Mouse (Mus musculus): ENCODE results near the gene Fdx1. TPM values are rescaled to one million over a fixed set of nuclear protein-coding genes. Genes with fewer than 3 reads are reported as not detected.

The Fdx1 gene
- total RNA-seq, 2 experiments from 2014 or later, result 100 to 123 TPM

- intact Hi-C loops (cut with DNase I), result no loop called here
- no peak for DNase-seq
Measured at GRCm38 (mm10) chr9:51966373-51966772, 3.0 kb upstream of the Fdx1 start.

DNA sequence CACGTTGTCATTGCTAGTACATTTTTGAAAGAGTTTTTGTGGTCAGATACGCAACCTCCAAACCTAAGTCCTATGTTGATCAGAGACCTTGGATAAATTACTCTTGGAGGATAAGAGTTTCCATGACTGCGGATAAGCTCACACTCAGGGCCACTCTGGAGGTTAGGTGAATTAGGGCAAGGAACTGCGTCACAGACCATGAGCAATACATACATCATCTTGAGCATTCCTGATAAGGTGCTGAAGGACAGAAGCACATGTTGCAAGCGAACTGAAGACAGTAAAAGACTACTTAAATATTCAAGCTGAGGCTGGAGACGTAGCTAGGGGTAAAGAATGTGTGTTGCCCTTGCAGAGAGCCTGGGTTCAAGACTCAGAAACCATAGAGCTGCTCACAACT lies 754 bp upstream of the Fdx1 start:
- no peak for DNase-seq
- intact Hi-C loops (cut with DNase I), result loop anchor here (5.0 kb wide), 1 partner anchor 83 kb away; the partner anchor contains the start of gene Rdx

GRCm38 (mm10) chr9:51961190-51961909 lies 2.0 kb downstream of the Fdx1 start:
- intact Hi-C loops (cut with DNase I), result loop anchor here (5.0 kb wide), 1 partner anchor 86 kb away; the partner anchor contains the start of gene Rdx
- no peak for DNase-seq

GRCm38 (mm10) chr9:51960331-51960730 lies 3.0 kb downstream of the Fdx1 start:
- DNase-seq, result no peak
- intact Hi-C loops (cut with DNase I), result loop anchor here (5.0 kb wide), 1 partner anchor 87 kb away; the partner anchor contains the start of gene Rdx

- intact Hi-C loops (cut with DNase I), result no loop called here
- no peak for DNase-seq
Measured at GRCm38 (mm10) chr9:51958981-51959380, 4.4 kb downstream of the Fdx1 start.

DNA sequence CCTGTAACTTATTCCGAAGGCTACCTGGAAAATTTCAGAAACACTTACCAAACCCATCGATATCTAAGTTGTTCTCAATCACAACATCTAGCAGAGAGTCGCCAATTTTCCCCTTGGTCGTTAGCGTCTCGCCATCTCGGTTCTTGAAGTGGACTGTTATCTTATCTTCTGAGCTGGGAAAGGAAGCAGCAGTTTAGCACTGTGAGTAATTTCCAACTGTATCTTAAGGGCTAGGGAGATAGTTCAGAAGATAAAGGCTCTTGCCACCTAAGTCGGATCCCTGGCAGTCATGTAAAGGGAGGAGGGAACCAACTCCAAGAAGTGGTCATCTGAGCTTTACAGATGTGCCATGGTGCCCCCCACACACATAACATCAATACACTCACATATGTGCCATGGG lies 6.3 kb downstream of the Fdx1 start:
- intact Hi-C loops (cut with DNase I), result no loop called here
- no peak for DNase-seq

DNA sequence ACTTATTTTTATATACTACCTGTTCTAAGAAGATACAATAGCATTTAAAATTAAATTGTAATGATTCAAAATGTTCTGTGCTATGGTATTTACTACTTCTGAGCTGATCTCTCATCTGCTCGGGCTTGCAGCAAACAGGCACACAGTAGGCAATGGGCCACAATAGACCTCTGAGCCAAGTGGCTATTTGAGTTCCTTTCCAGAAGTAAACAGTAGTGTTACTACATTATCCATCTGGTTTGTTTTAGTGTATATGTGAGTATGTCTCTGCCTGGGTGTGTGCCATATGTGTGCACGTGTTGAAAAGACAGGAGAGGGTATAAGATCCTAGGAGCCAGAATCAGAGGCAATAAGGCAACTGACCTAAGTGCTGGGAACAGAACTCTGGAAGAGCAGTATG lies 6.9 kb downstream of the Fdx1 start:
- intact Hi-C loops (cut with DNase I), result no loop called here
- no peak for DNase-seq

GRCm38 (mm10) chr9:51951337-51951736 lies 12.0 kb downstream of the Fdx1 start:
- intact Hi-C loops (cut with DNase I), result loop anchor here (5.0 kb wide), 1 partner anchor 619 kb away; no protein-coding TSS in a partner anchor

DNA sequence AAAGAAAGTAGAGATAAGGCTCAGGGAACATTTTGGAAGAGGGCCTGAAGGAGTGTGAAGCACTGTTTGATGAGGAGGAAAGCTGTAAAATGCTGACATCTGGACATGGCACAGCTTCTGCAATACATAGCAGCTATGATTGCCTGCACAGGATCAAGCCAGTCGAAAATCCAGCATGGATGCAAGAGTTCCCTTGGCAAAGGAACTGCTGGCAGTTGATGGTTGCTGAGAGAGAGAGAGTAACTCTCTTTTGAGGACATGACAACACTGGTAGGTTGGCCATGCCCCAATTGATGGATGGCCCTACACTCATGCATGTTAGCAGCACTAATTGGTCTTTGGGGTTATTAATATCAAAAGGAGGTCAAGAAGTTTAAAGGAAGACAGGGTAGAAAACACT lies 12.7 kb downstream of the Fdx1 start:
- intact Hi-C loops (cut with DNase I), result loop anchor here (5.0 kb wide), 1 partner anchor 618 kb away; no protein-coding TSS in a partner anchor
- DNase-seq, result no peak

More at GRCm38 (mm10) chr9:51951337-51951736, 12.0 kb downstream of the Fdx1 start:
- DNase-seq, result no peak

- no peak for DNase-seq
- intact Hi-C loops (cut with DNase I), result loop anchor here (5.0 kb wide), 1 partner anchor 618 kb away; no protein-coding TSS in a partner anchor
Measured at GRCm38 (mm10) chr9:51950225-51950624, 13.1 kb downstream of the Fdx1 start.

DNA sequence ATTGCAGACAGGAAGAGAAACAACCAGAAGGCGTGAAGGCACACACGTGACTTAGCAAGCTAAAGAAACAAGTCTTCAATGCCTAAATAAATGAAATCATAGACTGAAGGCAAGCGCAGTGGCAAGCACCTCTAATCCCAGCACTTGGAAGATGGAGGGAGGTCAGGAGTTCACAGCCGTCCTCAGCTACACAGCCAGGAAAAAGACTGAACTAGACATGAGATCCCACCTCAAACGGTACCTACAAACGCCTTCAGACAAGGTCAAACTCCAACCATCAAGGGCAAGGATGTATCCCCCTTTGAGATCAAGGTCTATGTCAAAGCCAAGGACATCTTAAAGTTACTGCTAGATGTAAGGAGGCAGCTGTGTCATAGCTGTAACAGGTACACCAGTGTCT lies 19.4 kb downstream of the Fdx1 start:
- no peak for DNase-seq
- intact Hi-C loops (cut with DNase I), result no loop called here

- no peak for DNase-seq
- intact Hi-C loops (cut with DNase I), result no loop called here
Measured at GRCm38 (mm10) chr9:51934641-51935040, 28.7 kb downstream of the Fdx1 start.

DNA sequence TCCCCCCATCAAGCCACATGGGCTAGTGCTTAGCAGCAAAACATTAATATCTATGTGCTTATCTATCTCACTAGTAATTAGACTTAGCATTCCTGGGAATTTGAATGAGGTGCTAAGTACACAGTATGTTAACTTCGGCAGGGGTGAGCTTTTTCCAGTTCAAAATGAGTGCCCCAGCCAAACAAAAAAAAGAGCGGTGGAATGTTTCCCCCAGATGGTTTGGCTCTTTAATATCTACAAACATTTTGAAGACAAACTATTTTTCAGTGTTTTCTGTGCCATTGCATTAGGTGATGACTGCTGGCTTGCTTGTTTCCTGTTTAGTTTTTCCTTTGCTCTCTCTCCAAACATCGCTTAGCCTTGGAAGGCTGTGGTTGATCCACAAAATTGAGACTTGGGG lies 31.4 kb downstream of the Fdx1 start:
- no peak for DNase-seq
- intact Hi-C loops (cut with DNase I), result no loop called here

DNA sequence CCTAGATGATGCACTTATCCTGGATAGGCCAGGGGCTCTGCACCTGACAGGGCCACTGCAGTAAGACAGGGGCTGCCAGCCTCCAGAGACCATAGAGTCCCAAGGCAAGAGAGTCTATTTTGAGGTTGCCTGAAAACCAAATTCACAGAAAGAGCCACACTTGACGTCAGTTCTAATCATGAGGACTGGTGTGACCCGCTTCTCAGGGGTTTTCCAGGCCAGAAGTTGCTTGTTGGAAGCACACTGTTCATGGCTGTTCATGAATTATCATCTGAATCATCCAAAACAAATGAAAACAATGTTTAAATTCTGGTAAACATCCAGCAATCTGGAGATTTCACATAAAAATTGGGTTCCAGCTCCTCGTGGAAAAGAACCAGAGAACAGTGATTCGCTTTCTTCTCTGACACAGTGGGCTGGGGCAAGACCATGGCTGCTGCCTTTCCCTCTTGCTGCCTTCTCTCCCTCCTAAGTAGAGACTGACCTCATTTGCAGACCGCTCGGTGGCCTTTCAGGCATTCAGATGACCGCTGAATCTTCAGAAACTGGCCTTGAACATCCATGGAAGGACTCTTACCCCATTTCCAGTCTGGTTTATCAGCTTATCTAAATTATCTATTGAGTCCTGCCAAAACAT lies 32.2 kb downstream of the Fdx1 start:
- intact Hi-C loops (cut with DNase I), result no loop called here
- no peak for DNase-seq

GRCm38 (mm10) chr9:51929972-51930371 lies 33.4 kb downstream of the Fdx1 start:
- intact Hi-C loops (cut with DNase I), result no loop called here

GRCm38 (mm10) chr9:51928659-51929058 lies 34.7 kb downstream of the Fdx1 start:
- DNase-seq, result no peak
- intact Hi-C loops (cut with DNase I), result no loop called here

More at GRCm38 (mm10) chr9:51929972-51930371, 33.4 kb downstream of the Fdx1 start:
- DNase-seq, result no peak

GRCm38 (mm10) chr9:51928116-51928515 lies 35.2 kb downstream of the Fdx1 start:
- intact Hi-C loops (cut with DNase I), result no loop called here

GRCm38 (mm10) chr9:51927680-51928079 lies 35.7 kb downstream of the Fdx1 start:
- intact Hi-C loops (cut with DNase I), result no loop called here
- no peak for DNase-seq

More at GRCm38 (mm10) chr9:51928116-51928515, 35.2 kb downstream of the Fdx1 start:
- no peak for DNase-seq

DNA sequence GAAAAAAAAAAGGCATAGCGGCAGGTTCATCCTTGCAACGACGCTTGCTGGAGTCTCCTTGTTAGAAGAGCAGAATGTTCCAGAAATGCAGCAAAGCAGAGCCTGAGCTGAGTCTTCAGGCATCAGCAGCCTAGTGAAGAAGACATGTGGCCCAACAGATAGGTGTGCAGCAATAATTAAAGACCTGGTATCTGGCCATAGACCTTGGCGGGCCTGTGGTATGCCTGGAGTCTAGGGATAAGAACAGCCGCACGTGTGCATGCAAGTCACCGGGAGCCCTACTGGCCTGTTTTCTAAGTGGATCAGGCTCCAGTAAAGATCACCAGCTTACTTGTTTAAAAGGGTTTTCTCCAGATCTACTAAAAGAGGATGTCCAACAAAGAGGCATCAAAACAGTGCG lies 36.7 kb downstream of the Fdx1 start:
- no peak for DNase-seq
- intact Hi-C loops (cut with DNase I), result no loop called here

DNA sequence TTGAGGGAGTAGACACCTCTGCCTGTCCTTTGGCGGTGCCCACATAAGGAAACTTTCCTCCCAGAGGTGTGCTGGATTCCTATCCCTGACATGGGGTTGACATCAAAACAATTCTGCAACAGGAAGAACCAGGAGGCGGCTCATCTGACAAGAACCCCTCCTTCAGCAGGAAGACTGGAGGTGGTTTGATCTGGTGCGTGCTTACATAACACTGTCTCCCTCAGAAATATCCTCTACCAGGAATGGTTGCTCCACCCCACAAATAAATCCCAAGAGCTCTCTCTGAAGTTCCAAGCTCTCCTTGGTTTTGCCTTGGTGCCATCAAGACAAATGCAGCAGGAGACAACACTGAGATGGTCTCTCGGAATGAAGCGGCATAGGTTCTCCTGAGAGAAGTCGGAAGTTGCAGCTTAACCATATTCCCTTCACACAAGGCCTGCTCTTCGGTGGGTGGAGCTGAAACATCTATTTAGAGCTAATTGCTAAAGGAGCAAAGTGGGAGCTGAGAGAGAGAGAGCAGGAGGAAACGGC lies 38.7 kb downstream of the Fdx1 start:
- no peak for DNase-seq
- intact Hi-C loops (cut with DNase I), result no loop called here

DNA sequence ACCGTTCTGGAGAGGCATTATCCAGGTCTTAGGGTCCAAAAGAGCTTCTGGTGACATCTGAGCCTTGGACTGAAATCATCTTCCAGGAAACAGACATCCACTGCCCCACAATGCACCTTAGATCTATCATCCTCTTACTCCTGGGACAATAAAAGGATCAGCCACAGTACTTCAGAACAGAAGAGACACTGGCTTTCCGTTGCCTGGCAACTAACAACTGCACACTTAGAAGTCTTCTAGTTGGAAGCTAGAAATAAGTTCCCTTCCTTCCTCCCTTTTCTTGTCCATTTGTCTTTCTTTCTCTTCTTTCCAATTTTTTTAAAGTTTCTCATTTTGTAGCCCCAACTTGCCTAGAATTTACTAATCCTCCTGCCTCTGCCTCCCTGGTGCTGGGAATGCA lies 40.6 kb downstream of the Fdx1 start:
- DNase-seq, result no peak
- intact Hi-C loops (cut with DNase I), result no loop called here

DNA sequence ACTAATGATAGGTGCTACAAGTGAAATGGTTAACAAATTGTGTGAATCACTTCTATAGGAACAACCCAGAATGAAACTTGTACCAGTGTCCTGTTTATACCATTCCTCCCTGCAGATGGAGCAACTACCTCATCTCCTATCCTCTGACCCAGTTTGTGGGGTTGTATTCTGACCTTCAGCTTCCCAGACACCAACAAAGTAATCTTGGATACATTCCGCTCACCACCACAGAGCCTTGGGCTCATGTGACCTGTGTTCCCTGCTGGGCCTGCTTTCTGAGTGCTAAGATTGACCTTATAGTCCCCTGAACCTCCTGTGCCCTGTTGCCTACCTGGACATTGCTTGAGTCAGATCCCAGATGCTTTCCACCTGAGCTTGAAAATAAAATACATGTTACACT lies 47.8 kb downstream of the Fdx1 start:
- intact Hi-C loops (cut with DNase I), result no loop called here
- no peak for DNase-seq

All from heart, postnatal 36 days (tissue).